27 mouse cellular contexts compared by ENCODE assay signal in genomic region chr5:131489846-131490245, GRCm38 (mm10).
"Had no signal": no experiment of that assay in that cellular context is flagged by ENCODE, and none has a peak within 500 bp of the region (broad histone marks: within the 10 kb centered on the region; RNA-seq: fewer than 3 reads in every experiment).

No protein-coding gene starts in this region.

- H3K27ac ChIP-seq: gastrocnemius, adult 2 months; heart, embryonic 10.5 days; hindbrain, embryonic 10.5 days; hindbrain, embryonic 12.5 days; hindbrain, embryonic 14.5 days; intestine, embryonic 15.5 days; layer of hippocampus, adult 2 months; left cerebral cortex, adult 2 months; limb, embryonic 10.5 days; limb, embryonic 12.5 days; liver, embryonic 12.5 days; liver, embryonic 14.5 days had no signal

- H3K36me3 ChIP-seq: liver, embryonic 12.5 days had no signal

- ATAC-seq: hindbrain, embryonic 16.5 days; inflammation-experienced regulatory T-cells, adult 6 months; intestine, embryonic 15.5 days; intestine, postnatal 0 days; liver, embryonic 12.5 days had no signal

- H3K9me3 ChIP-seq: heart, embryonic 10.5 days; hindbrain, embryonic 12.5 days; intestine, embryonic 15.5 days; limb, embryonic 10.5 days; liver, embryonic 12.5 days had no signal

- H3K4me3 ChIP-seq: gastrocnemius, adult 2 months; heart, embryonic 10.5 days; heart, embryonic 12.5 days; hindbrain, embryonic 10.5 days; hindbrain, embryonic 12.5 days; intestine, embryonic 15.5 days; layer of hippocampus, adult 2 months; left cerebral cortex, adult 2 months; limb, embryonic 10.5 days; limb, embryonic 12.5 days; liver, embryonic 12.5 days had no signal

- H3K4me1 ChIP-seq: liver, embryonic 12.5 days had no signal

- H3K27me3 ChIP-seq: heart, embryonic 12.5 days; hindbrain, embryonic 12.5 days; intestine, embryonic 15.5 days; limb, embryonic 12.5 days; liver, embryonic 12.5 days had no signal

- DNase-seq: gastrocnemius, adult 2 months; gastrocnemius, postnatal 10 days; gastrocnemius, postnatal 25 days; heart, adult 18-20 months; heart, postnatal 10 days; heart, postnatal 4 days; kidney, adult 18-20 months; kidney, adult 8-10 months; kidney, postnatal 10 days; kidney, postnatal 25 days; kidney, postnatal 4 days; liver had no signal

- H3K9ac ChIP-seq: heart, embryonic 12.5 days; hindbrain, embryonic 12.5 days; hindbrain, embryonic 14.5 days; intestine, embryonic 15.5 days; limb, embryonic 12.5 days; liver, embryonic 12.5 days; liver, embryonic 14.5 days had no signal
